Mouse (Mus musculus) adipose tissue, adult 10 weeks (tissue): ENCODE data around the gene Yy1. TPM values are rescaled to one million over a fixed set of nuclear protein-coding genes. Genes with fewer than 3 reads are reported as not detected.

Experiments
- polyA plus RNA-seq: library from polyadenylated mRNA; stranded (reverse); fragments of 350-450 nt; fragmentation: Illumina TruSeq; extraction: RNeasy Lipid Tissue Mini Kit (QIAGEN cat#74804); gene quantifications from one replicate; pipeline ENCODE4 v1.2.3, GENCODE M21; 2014; ENCODE audit warnings: low read depth, low replicate concordance

The Yy1 gene
- 36.1 TPM for polyA plus RNA-seq

DNA sequence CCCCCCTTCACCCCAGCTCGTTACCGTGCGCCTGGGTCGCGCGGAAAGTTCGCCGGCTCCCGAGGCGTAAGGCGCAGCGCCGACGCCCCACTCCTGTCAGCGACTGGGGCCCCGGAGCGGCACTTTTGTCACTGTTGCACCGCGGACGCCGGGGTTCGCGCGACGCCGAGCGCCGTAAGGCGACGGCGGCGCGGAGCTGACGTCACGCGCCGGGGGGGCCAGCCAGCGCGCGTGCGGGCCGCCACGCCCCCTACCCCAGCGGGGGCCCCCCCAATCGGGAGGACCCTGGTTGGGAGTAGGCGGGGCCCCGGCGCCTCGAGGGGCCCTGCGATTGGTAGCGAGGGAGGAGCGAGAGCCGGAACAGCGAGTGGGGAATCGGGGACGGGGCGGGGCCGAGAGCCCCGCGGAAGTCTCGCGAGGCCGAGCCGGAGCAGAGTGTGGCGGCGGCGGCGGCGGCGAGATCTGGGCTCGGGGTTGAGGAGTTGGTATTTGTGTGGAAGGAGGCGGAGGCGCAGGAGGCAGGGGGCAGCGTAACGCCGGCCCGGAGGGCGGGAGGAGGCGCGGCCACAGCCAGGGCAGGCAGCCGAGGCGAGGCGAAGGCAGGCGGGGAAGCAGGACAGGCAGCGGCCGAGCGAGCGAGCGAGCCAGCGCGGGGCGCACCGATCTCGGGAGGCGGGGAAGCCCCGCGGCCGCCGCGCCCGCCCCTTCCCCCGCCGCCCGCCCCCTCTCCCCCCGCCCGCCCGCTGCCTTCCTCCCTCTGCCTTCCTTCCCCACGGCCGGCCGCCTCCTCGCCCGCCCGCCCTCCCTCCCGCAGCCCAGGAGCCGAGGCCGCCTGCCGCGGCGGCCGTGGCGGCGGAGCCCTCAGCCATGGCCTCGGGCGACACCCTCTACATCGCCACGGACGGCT, at the start of gene Yy1:
TSS of gene Yy1 (plus strand) at position 428 of the 907 bp plus-strand sequence.

DNA sequence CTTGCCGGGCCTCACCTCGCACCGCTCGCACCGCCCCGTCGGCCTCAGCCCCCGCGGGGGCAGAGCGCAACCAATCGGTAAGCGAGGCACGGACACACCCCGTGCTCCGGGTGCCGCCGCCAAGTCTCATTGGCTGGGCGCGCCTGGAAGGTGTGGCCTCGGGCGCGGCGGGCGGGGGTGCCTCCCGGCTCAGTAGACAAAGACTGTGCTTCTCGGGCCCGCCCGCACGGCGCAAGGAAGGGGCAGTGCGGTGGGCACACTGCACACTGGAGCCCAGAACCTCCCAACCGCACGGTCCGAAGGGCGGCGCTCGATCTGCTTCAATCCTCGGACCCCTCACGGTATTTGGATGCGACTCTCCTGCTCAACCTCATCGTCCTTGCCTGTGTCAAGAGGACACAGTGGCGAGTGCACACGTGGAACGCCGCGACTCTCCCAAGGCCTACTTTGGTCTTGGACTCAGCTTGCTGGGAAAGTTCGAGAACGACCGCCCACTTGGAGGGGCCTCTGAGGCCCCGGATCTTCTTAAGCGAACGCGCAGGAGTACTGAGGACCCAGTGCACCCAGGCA, 43.2 kb downstream of the Yy1 start, which contains the start of the genes Slc25a29 and Slc25a47:
TSS of gene Slc25a29 (minus strand) at position 44 of the 570 bp plus-strand sequence.
TSS of gene Slc25a47 (plus strand) at position 207 of the 570 bp plus-strand sequence.

Other genes starting within 250 kb of the Yy1 start
- 27.6 TPM for gene Evl, start 238.3 kb upstream of the Yy1 start, polyA plus RNA-seq
- 11.0 TPM for gene Degs2, start 90.7 kb upstream of the Yy1 start, polyA plus RNA-seq
- 29.4 TPM for gene Slc25a29, start 42.9 kb downstream of the Yy1 start, polyA plus RNA-seq
- gene Slc25a47, start 43.1 kb downstream of the Yy1 start, polyA plus RNA-seq, result 37.2 TPM
- 23.3 TPM for gene Wdr25, start 100.7 kb downstream of the Yy1 start, polyA plus RNA-seq
- gene Wars, start 101.2 kb downstream of the Yy1 start, polyA plus RNA-seq, result 354 TPM